Mouse (Mus musculus) midbrain, embryonic 12.5 days (tissue): ENCODE measurements around the gene Cpa5. TPM values are rescaled to one million over a fixed set of nuclear protein-coding genes. Genes with fewer than 3 reads are reported as not detected.

ENCODE experiments used
- ATAC-seq: fragments of 200-750 bp; cut with Nextera tagmentation; 2 replicates; pipeline ENCODE4 v1.8.0; 2017; ENCODE audit warnings: low read depth, moderate TSS enrichment, moderate library complexity; ENCODE audit not compliant: low FRiP score
- H3K27ac ChIP-seq: fragments of 300-500 bp; sonication (generic); replicated peaks from 2 replicates; pipeline ENCODE4 v1.5.1; 2016; ENCODE audit warnings: mild to moderate bottlenecking
- H3K27me3 ChIP-seq: fragments of 300-500 bp; sonication (generic); 2 replicates; pipeline ENCODE4 v1.6.1; 2016; ENCODE audit warnings: mild to moderate bottlenecking
- H3K36me3 ChIP-seq: fragments of 300-500 bp; sonication (generic); 2 replicates; pipeline ENCODE4 v1.6.1; 2016
- H3K4me1 ChIP-seq: fragments of 300-500 bp; sonication (generic); 2 replicates; pipeline ENCODE4 v1.6.1; 2016
- H3K4me2 ChIP-seq: fragments of 300-500 bp; sonication (generic); replicated peaks from 2 replicates; pipeline ENCODE4 v1.6.1; 2016; ENCODE audit warnings: mild to moderate bottlenecking, moderate library complexity
- H3K4me3 ChIP-seq: fragments of 300-500 bp; sonication (generic); 2 replicates; pipeline ENCODE4 v1.5.1; 2016; ENCODE audit warnings: mild to moderate bottlenecking
- H3K9ac ChIP-seq: fragments of 300-500 bp; sonication (generic); replicated peaks from 2 replicates; pipeline ENCODE4 v1.6.1; 2016; ENCODE audit warnings: mild to moderate bottlenecking, moderate library complexity
- H3K9me3 ChIP-seq: fragments of 300-500 bp; sonication (generic); 2 replicates; pipeline ENCODE4 v1.6.1; 2016; ENCODE audit warnings: mild to moderate bottlenecking
- WGBS: fragments of 180-500 bp; shearing (Covaris S2); methylation state at CpG from one replicate; pipeline ENCODE4 v1.1.7; 2016; 5-methylcytosine and 5-hydroxymethylcytosine counted together
- polyA plus RNA-seq: library from polyadenylated mRNA; unstranded; fragments of >200 nt; fragmentation: Nextera tagmentation; extraction: Ambion mirVana; gene quantifications from 2 replicates; pipeline ENCODE4 v1.2.1, GENCODE M21; 2016

Gene Cpa5
- polyA plus RNA-seq, 1 experiment from 2014 or later, result 0.14 TPM

- 49% methylated on average over 17 of the region's 17 CpGs for WGBS
- H3K9ac ChIP-seq, result no peak overlapping the region
- no peaks in the 10 kb centered on the region for H3K9me3 ChIP-seq
- no peaks in the 10 kb centered on the region for H3K36me3 ChIP-seq
- H3K27ac ChIP-seq, result peak overlapping the region; percentile 85
- 0 out of 2 replicates have a peak overlapping the region, but pooled peaks have one; percentile 19 for H3K4me2 ChIP-seq
- H3K4me1 ChIP-seq, result peaks cover 19% of the 10 kb centered on the region
- ATAC-seq, result peak; percentile 52
- no peak overlapping the region for H3K4me3 ChIP-seq
- H3K27me3 ChIP-seq, result no peaks in the 10 kb centered on the region
Observed at GRCm38 (mm10) chr6:30579961-30580840, 30.6 kb upstream of the Cpa5 start.

GRCm38 (mm10) chr6:30580841-30581176, 30.0 kb upstream of the Cpa5 start:
- Histone ChIP-seq H3K4me3 (no peak overlapping the region), H3K4me1 (peaks cover 19% of the 10 kb centered on the region), H3K36me3 (no peaks in the 10 kb centered on the region), H3K27ac (peak overlapping the region; percentile 85), H3K4me2 (0 out of 2 replicates have a peak overlapping the region, but pooled peaks have one; percentile 19), H3K9me3 (no peaks in the 10 kb centered on the region), H3K9ac (no peak overlapping the region), H3K27me3 (no peaks in the 10 kb centered on the region)
- peak; percentile 6; the same call in 1 of the 2 replicates for ATAC-seq
- 51% methylated on average over 8 of the region's 8 CpGs for WGBS

GRCm38 (mm10) chr6:30586886-30587442, 23.8 kb upstream of the Cpa5 start:
- no peak overlapping the region for H3K4me2 ChIP-seq
- no peak overlapping the region for H3K27ac ChIP-seq
- no peak overlapping the region for H3K9ac ChIP-seq
- no peaks in the 10 kb centered on the region for H3K9me3 ChIP-seq
- H3K36me3 ChIP-seq, result no peaks in the 10 kb centered on the region
- WGBS, result 86% methylated on average over 7 of the region's 7 CpGs
- H3K4me3 ChIP-seq, result no peak overlapping the region
- ATAC-seq, result no peak
- no peaks in the 10 kb centered on the region for H3K27me3 ChIP-seq
- peaks cover 5% of the 10 kb centered on the region for H3K4me1 ChIP-seq

- Histone ChIP-seq H3K4me1 (peaks cover 11% of the 10 kb centered on the region), H3K27me3 (no peaks in the 10 kb centered on the region), H3K4me2 (no peak overlapping the region), H3K36me3 (no peaks in the 10 kb centered on the region), H3K4me3 (no peak overlapping the region), H3K9ac (no peak overlapping the region), H3K9me3 (no peaks in the 10 kb centered on the region), H3K27ac (no peak overlapping the region)
- no peak for ATAC-seq
- WGBS, result 36% methylated on average over 2 of the region's 2 CpGs
Observed at GRCm38 (mm10) chr6:30589819-30590218, 21.0 kb upstream of the Cpa5 start.

- H3K4me3 ChIP-seq, result no peak overlapping the region
- H3K9me3 ChIP-seq, result no peaks in the 10 kb centered on the region
- peak overlapping the region; percentile 49; the same call in 1 of the 2 replicates for H3K27ac ChIP-seq
- peaks cover 13% of the 10 kb centered on the region for H3K4me1 ChIP-seq
- H3K27me3 ChIP-seq, result no peaks in the 10 kb centered on the region
- no peak overlapping the region for H3K9ac ChIP-seq
- ATAC-seq, result no peak
- H3K36me3 ChIP-seq, result no peaks in the 10 kb centered on the region
- no peak overlapping the region for H3K4me2 ChIP-seq
- 67% methylated on average over 5 of the region's 5 CpGs for WGBS
Observed at GRCm38 (mm10) chr6:30591851-30592404, 18.9 kb upstream of the Cpa5 start.

- no peaks in the 10 kb centered on the region for H3K27me3 ChIP-seq
- no peaks in the 10 kb centered on the region for H3K36me3 ChIP-seq
- peaks cover 13% of the 10 kb centered on the region for H3K4me1 ChIP-seq
- no peak overlapping the region for H3K9ac ChIP-seq
- no peak; the same call in 1 of the 2 replicates for ATAC-seq
- no peak overlapping the region for H3K4me3 ChIP-seq
- H3K9me3 ChIP-seq, result no peaks in the 10 kb centered on the region
- H3K27ac ChIP-seq, result peak overlapping the region; percentile 49; the same call in 1 of the 2 replicates
- no peak overlapping the region for H3K4me2 ChIP-seq
- WGBS, result 67% methylated on average over 10 of the region's 10 CpGs
Observed at GRCm38 (mm10) chr6:30592417-30592974, 18.3 kb upstream of the Cpa5 start.

GRCm38 (mm10) chr6:30594364-30594763, 16.4 kb upstream of the Cpa5 start:
- ATAC-seq, result no peak
- H3K27me3 ChIP-seq, result no peaks in the 10 kb centered on the region
- no peak overlapping the region for H3K4me2 ChIP-seq
- H3K9me3 ChIP-seq, result no peaks in the 10 kb centered on the region
- H3K4me3 ChIP-seq, result no peak overlapping the region
- H3K4me1 ChIP-seq, result peaks cover 13% of the 10 kb centered on the region
- no peak overlapping the region for H3K27ac ChIP-seq
- 82% methylated on average over 7 of the region's 7 CpGs for WGBS
- H3K36me3 ChIP-seq, result no peaks in the 10 kb centered on the region
- H3K9ac ChIP-seq, result no peak overlapping the region

- peaks cover 13% of the 10 kb centered on the region; the same call in 1 of the 2 replicates for H3K4me1 ChIP-seq
- no peak overlapping the region for H3K27ac ChIP-seq
- H3K4me3 ChIP-seq, result no peak overlapping the region
- ATAC-seq, result no peak
- H3K9me3 ChIP-seq, result no peaks in the 10 kb centered on the region
- 91% methylated on average over 8 of the region's 8 CpGs for WGBS
- H3K4me2 ChIP-seq, result no peak overlapping the region
- no peaks in the 10 kb centered on the region for H3K27me3 ChIP-seq
- H3K36me3 ChIP-seq, result no peaks in the 10 kb centered on the region
- H3K9ac ChIP-seq, result no peak overlapping the region
Observed at GRCm38 (mm10) chr6:30596230-30596898, 14.4 kb upstream of the Cpa5 start.

GRCm38 (mm10) chr6:30600033-30600432, 10.8 kb upstream of the Cpa5 start:
- ATAC-seq, result no peak
- H3K9ac ChIP-seq, result no peak overlapping the region
- H3K4me2 ChIP-seq, result no peak overlapping the region
- no peaks in the 10 kb centered on the region for H3K27me3 ChIP-seq
- no peaks in the 10 kb centered on the region for H3K36me3 ChIP-seq
- H3K9me3 ChIP-seq, result no peaks in the 10 kb centered on the region
- WGBS, result 60% methylated on average over 3 of the region's 3 CpGs
- H3K4me3 ChIP-seq, result no peak overlapping the region
- H3K27ac ChIP-seq, result no peak overlapping the region
- H3K4me1 ChIP-seq, result 0 out of 2 replicates have a peak, but pooled peaks cover 4% of the 10 kb centered on the region

- 43% methylated on average over 1 of the region's 1 CpGs for WGBS
- Histone ChIP-seq H3K4me2 (no peak overlapping the region), H3K9ac (no peak overlapping the region), H3K9me3 (no peaks in the 10 kb centered on the region), H3K27ac (no peak overlapping the region), H3K27me3 (no peaks in the 10 kb centered on the region), H3K4me3 (no peak overlapping the region), H3K4me1 (no peaks in the 10 kb centered on the region), H3K36me3 (no peaks in the 10 kb centered on the region)
- ATAC-seq, result no peak
Observed at GRCm38 (mm10) chr6:30600995-30601394, 9.8 kb upstream of the Cpa5 start.

- H3K36me3 ChIP-seq, result no peaks in the 10 kb centered on the region
- no peaks in the 10 kb centered on the region for H3K9me3 ChIP-seq
- H3K9ac ChIP-seq, result no peak overlapping the region
- H3K4me2 ChIP-seq, result no peak overlapping the region
- no peak overlapping the region for H3K27ac ChIP-seq
- no peaks in the 10 kb centered on the region for H3K27me3 ChIP-seq
- WGBS, result 72% methylated on average over 7 of the region's 7 CpGs
- no peaks in the 10 kb centered on the region for H3K4me1 ChIP-seq
- no peak overlapping the region for H3K4me3 ChIP-seq
- no peak for ATAC-seq
Observed at GRCm38 (mm10) chr6:30604342-30604867, 6.4 kb upstream of the Cpa5 start.
